Mouse (Mus musculus): ENCODE measurements around the gene Man2a2.

DNA sequence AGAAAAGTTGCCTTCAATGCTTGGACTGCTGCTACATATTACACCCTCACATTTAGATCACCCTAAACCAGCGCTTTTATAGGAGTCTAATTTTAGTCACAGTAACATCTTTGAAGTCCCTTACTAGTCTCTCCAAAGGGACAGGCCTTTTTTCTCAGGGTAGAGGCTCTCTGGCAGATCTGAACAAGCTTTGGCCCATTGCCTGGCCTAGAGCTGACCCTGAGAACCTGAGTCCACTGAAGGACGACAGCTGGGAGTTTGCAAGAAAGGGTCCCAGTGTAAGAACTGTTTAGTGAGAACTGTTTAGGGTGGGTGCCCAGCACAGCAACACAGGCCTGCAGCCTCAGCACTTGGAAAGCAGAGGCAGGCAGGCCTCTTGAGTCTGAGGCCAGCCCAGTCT lies 5.4 kb downstream of the Man2a2 start:
- TF ChIP-seq CTCF (conservative IDR thresholded peaks at IDR 0.05; ENCODE audit: insufficient read depth, insufficient read length, low read depth, low read length) (no peak), POLR2A (IDR thresholded peaks at IDR 0.05; ENCODE audit: low read depth, low read length) (no peak)
